Mouse (Mus musculus) hindbrain, postnatal 0 days (tissue): Measurements from ENCODE around the gene Zfp683. TPM values are rescaled to one million over a fixed set of nuclear protein-coding genes. Genes with fewer than 3 reads are reported as not detected.

Experiments used
- ATAC-seq: fragments of 200-750 bp; cut with Nextera tagmentation; 2 replicates; pipeline ENCODE4 v1.8.0; 2017; ENCODE audit warnings: mild to moderate bottlenecking, moderate TSS enrichment, moderate library complexity
- DNase-seq: peaks from one replicate; pipeline ENCODE4 v3.0.0-alpha.2; 2015; ENCODE audit warnings: low spot score
- H3K27ac ChIP-seq: fragments of 300-500 bp; sonication (generic); 2 replicates; pipeline ENCODE4 v1.5.1; 2014; ENCODE audit warnings: mild to moderate bottlenecking
- H3K27me3 ChIP-seq: fragments of 300-500 bp; sonication (generic); 2 replicates; pipeline ENCODE4 v1.6.1; 2014; ENCODE audit warnings: low read length, mixed read lengths; ENCODE audit not compliant: insufficient read depth
- H3K36me3 ChIP-seq: fragments of 300-500 bp; sonication (generic); 2 replicates; pipeline ENCODE4 v1.6.1; 2014; ENCODE audit warnings: low read length, mixed read lengths; ENCODE audit not compliant: insufficient read depth
- H3K4me1 ChIP-seq: fragments of 300-500 bp; sonication (generic); 2 replicates; pipeline ENCODE4 v1.6.1; 2014; ENCODE audit warnings: antibody characterized with exemption, low read length, mixed read lengths; ENCODE audit not compliant: insufficient read depth
- H3K4me2 ChIP-seq: fragments of 300-500 bp; sonication (generic); 2 replicates; pipeline ENCODE4 v1.6.1; 2014; ENCODE audit warnings: low read depth, mild to moderate bottlenecking, low read length, moderate library complexity, mixed read lengths
- H3K4me3 ChIP-seq: fragments of 300-500 bp; sonication (generic); 2 replicates; pipeline ENCODE4 v1.5.1; 2014; ENCODE audit warnings: low read length
- H3K9ac ChIP-seq: fragments of 300-500 bp; sonication (generic); replicated peaks from 2 replicates; pipeline ENCODE4 v1.6.1; 2014; ENCODE audit warnings: mild to moderate bottlenecking, low read length, moderate library complexity, mixed read lengths
- H3K9me3 ChIP-seq: fragments of 300-500 bp; sonication (generic); 2 replicates; pipeline ENCODE4 v1.6.1; 2016; ENCODE audit warnings: low read length, mixed read lengths
- CTCF ChIP-seq: IDR thresholded peaks from 2 replicates; pipeline ENCODE4 v1.5.1; 2016; ENCODE audit warnings: antibody characterized with exemption, control low read depth, low read depth
- WGBS: fragments of 180-500 bp; shearing (Covaris S2); extraction: QIAGEN DNeasy Blood & Tissue Kit; methylation state at CpG from one replicate; pipeline ENCODE4 v1.1.7; 2014; 5-methylcytosine and 5-hydroxymethylcytosine counted together
- polyA plus RNA-seq: library from polyadenylated mRNA; unstranded; fragments of >200 nt; fragmentation: Nextera tagmentation; extraction: Ambion mirVana; gene quantifications from 2 replicates; pipeline ENCODE4 v1.2.1, GENCODE M21; 2015
- total RNA-seq: library from RNA; depleted of rRNA; stranded (reverse); fragments of >200 nt; gene quantifications from 2 replicates; pipeline ENCODE4 v1.2.3, GENCODE M21; 2014

Zfp683 gene
- total and polyA plus RNA-seq, 2 experiments from 2014 or later, result not detected

DNA sequence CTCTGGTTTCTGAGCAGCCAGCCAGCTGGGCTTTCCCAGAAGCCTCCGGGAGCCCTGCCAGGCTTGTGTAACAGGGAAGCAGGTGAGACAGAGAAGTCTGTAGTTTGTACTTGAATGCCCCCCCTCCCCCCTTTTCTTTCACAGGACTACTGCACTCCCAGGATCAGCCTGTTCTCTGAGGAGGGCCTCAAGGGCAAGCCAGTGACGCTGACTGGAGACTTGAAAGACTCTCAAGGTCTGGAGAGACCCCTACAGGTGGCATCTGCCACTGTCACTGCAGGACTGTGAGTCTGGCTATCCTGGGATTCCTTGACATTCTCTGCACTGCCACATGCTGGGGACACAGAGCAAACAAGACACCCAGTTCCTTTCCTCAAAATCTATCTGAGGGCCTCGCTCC, 25.1 kb downstream of the Zfp683 start:
- DNase-seq (peak; percentile 85), ATAC-seq (peak; percentile 70)
- no peaks in the 10 kb centered on the region for H3K9me3 ChIP-seq
- peaks cover 3% of the 10 kb centered on the region; the same call in 1 of the 2 replicates for H3K4me1 ChIP-seq
- H3K27ac ChIP-seq, result no peak overlapping the region
- H3K36me3 ChIP-seq, result no peaks in the 10 kb centered on the region
- H3K27me3 ChIP-seq, result no peaks in the 10 kb centered on the region
- no peak overlapping the region for H3K4me2 ChIP-seq
- no peak overlapping the region for H3K4me3 ChIP-seq
- peak; percentile 83 for TF ChIP-seq CTCF
- 23% methylated on average over 3 of the region's 3 CpGs for WGBS
- no peak overlapping the region for H3K9ac ChIP-seq

DNA sequence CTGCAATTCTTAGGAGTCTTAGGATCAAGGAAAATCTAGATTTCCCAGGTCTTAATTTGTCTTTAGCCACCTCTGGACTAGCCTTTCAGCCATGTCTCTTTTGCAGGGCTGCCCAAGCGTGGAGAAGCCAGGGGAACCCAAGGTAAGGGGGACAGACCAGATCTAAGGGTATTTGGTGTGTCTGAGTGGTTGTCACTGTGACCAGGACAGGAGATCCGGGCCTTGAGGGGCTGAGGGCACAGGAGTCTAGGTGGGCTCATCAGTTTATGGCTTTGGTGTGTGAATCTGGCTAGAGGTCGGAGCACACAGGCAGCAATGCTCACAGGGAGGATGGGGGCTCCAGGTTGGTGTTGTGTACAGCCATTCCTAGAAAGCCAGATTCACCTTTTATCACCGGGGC, 27.0 kb downstream of the Zfp683 start:
- Histone ChIP-seq H3K4me3 (no peak overlapping the region), H3K27ac (no peak overlapping the region), H3K4me2 (no peak overlapping the region), H3K9ac (no peak overlapping the region), H3K36me3 (no peaks in the 10 kb centered on the region), H3K4me1 (peaks cover 3% of the 10 kb centered on the region; the same call in 1 of the 2 replicates), H3K27me3 (no peaks in the 10 kb centered on the region), H3K9me3 (no peaks in the 10 kb centered on the region)
- TF ChIP-seq CTCF, result no peak
- no peak for ATAC-seq
- no peak for DNase-seq
- WGBS, result 81% methylated on average over 4 of the region's 4 CpGs

DNA sequence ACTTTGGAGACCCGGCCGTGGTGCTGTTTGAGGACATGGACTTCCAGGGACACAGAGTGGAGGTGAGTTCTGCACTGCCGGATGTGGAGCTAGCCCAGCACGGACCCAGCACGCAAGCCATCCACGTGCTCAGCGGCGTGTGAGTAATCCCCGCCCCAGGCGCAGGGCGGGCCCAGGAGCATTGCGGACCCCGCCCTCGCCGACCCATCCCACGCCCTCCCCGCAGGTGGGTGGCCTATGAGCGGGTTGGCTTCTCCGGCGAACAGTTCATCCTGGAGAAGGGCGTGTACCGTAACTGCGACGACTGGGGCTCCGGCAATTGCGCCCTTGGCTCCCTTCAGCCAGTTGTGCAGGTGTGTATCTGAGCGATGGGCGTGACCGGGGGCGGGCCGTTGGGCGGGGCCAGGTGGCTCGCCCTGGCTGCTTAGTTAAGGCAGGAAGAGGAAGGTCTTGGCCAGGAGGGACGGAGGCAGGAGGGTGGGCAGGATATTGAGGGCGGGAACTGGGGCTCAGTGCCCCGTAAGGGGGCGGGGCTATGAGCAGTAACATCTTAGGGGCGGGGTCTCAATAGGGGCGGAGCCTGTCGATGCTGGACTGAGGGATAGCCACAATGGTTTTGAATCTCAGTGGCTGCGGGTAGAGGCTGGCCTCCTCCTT, 28.2 kb downstream of the Zfp683 start:
- H3K9me3 ChIP-seq, result no peaks in the 10 kb centered on the region
- H3K9ac ChIP-seq, result peak overlapping the region; percentile 45
- H3K27me3 ChIP-seq, result no peaks in the 10 kb centered on the region
- H3K4me3 ChIP-seq, result peak overlapping the region; percentile 47
- 1% methylated on average over 41 of the region's 41 CpGs for WGBS
- H3K27ac ChIP-seq, result no peak overlapping the region
- H3K4me2 ChIP-seq, result peak overlapping the region; percentile 70
- no peak for TF ChIP-seq CTCF
- ATAC-seq (peak; percentile 85), DNase-seq (peak; percentile 72)
- H3K36me3 ChIP-seq, result no peaks in the 10 kb centered on the region
- peaks cover 3% of the 10 kb centered on the region; the same call in 1 of the 2 replicates for H3K4me1 ChIP-seq

DNA sequence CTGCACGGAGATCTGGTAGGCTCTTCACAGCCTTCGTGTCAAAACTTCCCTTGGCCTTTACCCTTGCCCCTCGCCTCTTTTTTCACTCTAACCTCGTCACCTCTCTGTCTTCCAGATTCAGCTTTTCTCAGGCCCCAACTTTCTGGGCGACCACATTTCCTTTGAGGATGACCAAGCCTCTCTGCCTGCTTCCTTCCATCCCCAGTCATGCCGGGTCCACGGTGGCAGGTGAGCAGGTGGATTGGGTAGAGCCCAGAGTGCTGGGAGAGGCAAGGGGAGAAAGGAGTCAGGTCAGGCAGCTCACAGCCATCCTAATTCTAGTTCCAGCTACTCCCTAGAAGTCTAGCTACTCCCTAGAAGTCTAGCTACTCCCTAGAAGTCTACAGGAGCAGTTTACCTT, 28.8 kb downstream of the Zfp683 start:
- ATAC-seq (no peak), DNase-seq (no peak)
- Histone ChIP-seq H3K36me3 (no peaks in the 10 kb centered on the region), H3K9ac (peak overlapping the region; percentile 45; the same call in 1 of the 2 replicates), H3K9me3 (no peaks in the 10 kb centered on the region), H3K27ac (no peak overlapping the region), H3K27me3 (no peaks in the 10 kb centered on the region), H3K4me1 (peaks cover 3% of the 10 kb centered on the region; the same call in 1 of the 2 replicates), H3K4me2 (peak overlapping the region; percentile 70), H3K4me3 (peak overlapping the region; percentile 47)
- WGBS, result 15% methylated on average over 7 of the region's 7 CpGs
- TF ChIP-seq CTCF, result no peak

DNA sequence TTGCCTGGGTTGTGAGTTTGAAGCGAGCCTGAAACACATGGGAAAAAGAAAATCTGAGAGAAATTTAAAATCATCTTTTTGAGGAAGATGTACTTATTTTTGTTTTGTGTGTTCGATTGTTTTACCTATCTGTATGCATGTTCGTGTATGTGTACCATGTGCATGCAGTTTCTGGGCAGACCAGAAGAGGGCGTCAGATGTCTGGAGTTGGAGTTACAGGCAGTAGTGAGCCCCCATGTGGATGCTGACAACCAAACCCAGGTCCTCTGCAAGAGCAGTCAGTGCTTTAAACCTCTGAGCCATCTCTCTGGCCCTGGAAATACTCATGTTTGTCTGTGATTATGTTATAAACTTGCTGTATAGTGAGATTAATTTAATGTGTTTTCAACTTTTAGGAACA, 31.4 kb downstream of the Zfp683 start:
- no peaks in the 10 kb centered on the region for H3K9me3 ChIP-seq
- H3K4me3 ChIP-seq, result no peak overlapping the region
- peaks cover 3% of the 10 kb centered on the region; the same call in 1 of the 2 replicates for H3K4me1 ChIP-seq
- no peak overlapping the region for H3K27ac ChIP-seq
- H3K9ac ChIP-seq, result no peak overlapping the region
- no peak for DNase-seq
- no peaks in the 10 kb centered on the region for H3K27me3 ChIP-seq
- no peak overlapping the region for H3K4me2 ChIP-seq
- H3K36me3 ChIP-seq, result no peaks in the 10 kb centered on the region
- WGBS, result 85% methylated on average over 4 of the region's 4 CpGs
- ATAC-seq, result no peak
- no peak; the same call in 1 of the 2 replicates for TF ChIP-seq CTCF

DNA sequence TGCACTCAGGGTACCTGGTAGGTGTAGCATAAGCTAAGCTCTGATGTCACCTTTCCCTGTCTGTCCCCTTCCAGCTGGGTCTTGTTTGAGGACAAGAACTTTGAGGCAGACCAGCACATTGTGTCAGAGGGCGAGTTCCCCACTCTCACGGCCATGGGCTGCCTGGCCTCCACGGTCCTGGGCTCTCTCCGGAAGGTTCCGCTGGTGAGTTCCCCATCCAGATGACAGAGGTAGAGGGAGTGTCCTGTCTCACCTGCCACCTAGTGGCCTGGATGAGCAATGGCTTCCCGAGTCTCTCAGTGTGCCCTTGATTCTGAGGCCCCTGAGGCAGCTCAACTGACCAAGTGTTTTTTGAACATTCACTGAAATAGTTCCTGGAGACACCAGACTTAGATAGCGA, 33.8 kb downstream of the Zfp683 start:
- peak; percentile 62; the same call in 1 of the 2 replicates for ATAC-seq
- DNase-seq, result peak; percentile 58
- Histone ChIP-seq H3K9me3 (no peaks in the 10 kb centered on the region), H3K4me3 (no peak overlapping the region), H3K4me1 (no peaks in the 10 kb centered on the region), H3K27ac (no peak overlapping the region), H3K27me3 (no peaks in the 10 kb centered on the region), H3K9ac (no peak overlapping the region), H3K4me2 (no peak overlapping the region), H3K36me3 (no peaks in the 10 kb centered on the region)
- TF ChIP-seq CTCF, result peak; percentile 84
- WGBS, result 44% methylated on average over 7 of the region's 7 CpGs

DNA sequence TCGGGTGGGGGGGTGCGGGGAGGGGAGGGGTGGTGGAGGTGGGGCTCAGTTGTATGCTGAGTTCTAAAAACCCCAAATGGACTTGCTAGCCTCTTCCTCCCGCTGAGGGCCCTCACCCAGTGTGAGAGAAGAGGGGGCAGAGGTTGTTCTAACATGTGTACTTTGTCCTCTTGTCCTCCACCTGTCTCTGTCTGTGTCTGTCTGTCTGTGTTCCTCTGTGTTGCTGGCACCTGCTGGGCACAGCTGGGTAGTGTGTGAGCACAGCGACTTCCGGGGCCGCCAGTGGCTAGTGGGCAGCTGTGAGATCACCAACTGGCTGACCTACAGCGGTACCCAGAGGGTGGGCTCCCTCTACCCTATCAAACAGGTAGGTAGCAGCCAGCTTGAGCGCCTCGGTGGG, 35.4 kb downstream of the Zfp683 start:
- ATAC-seq, result no peak
- 73% methylated on average over 9 of the region's 9 CpGs for WGBS
- Histone ChIP-seq H3K36me3 (no peaks in the 10 kb centered on the region), H3K27me3 (no peaks in the 10 kb centered on the region), H3K27ac (no peak overlapping the region), H3K9me3 (no peaks in the 10 kb centered on the region), H3K4me2 (no peak overlapping the region), H3K4me3 (no peak overlapping the region), H3K4me1 (no peaks in the 10 kb centered on the region), H3K9ac (no peak overlapping the region)
- TF ChIP-seq CTCF, result no peak
- DNase-seq, result no peak
